Mouse (Mus musculus) thymus, adult 2 months (tissue): ENCODE data around the gene Gls. TPM values are rescaled to one million over a fixed set of nuclear protein-coding genes. Genes with fewer than 3 reads are reported as not detected.

Experiments used
- DNase-seq: peaks from one replicate; pipeline ENCODE4 v3.0.0; 2021
- H3K27ac ChIP-seq: fragments of 200-500 bp; 2 replicates; pipeline ENCODE4 v1.5.1; 2012; ENCODE audit warnings: low read length, control low read depth; ENCODE audit not compliant: control insufficient read depth, insufficient read depth
- H3K27me3 ChIP-seq: fragments of 200-500 bp; 2 replicates; pipeline ENCODE4 v1.6.1; 2012; ENCODE audit warnings: mild to moderate bottlenecking, low read length, moderate library complexity, mixed read lengths; ENCODE audit not compliant: control insufficient read depth, insufficient read depth
- H3K36me3 ChIP-seq: fragments of 200-500 bp; 2 replicates; pipeline ENCODE4 v1.6.1; 2012; ENCODE audit warnings: mild to moderate bottlenecking, low read length, moderate library complexity; ENCODE audit not compliant: control insufficient read depth, insufficient read depth
- H3K4me1 ChIP-seq: fragments of 200-500 bp; replicated peaks from 2 replicates; pipeline ENCODE4 v1.6.1; 2012; ENCODE audit warnings: low read length; ENCODE audit not compliant: control insufficient read depth, insufficient read depth
- H3K4me3 ChIP-seq: fragments of 200-500 bp; 2 replicates; pipeline ENCODE4 v1.5.1; 2012; ENCODE audit warnings: mild to moderate bottlenecking, low read length, control low read depth, moderate library complexity; ENCODE audit not compliant: control insufficient read depth, insufficient read depth
- CTCF ChIP-seq: fragments of 200-500 bp; IDR thresholded peaks from 2 replicates; pipeline ENCODE4 v1.5.1; 2012; ENCODE audit warnings: mild to moderate bottlenecking, control low read depth, low read length, moderate library complexity, borderline replicate concordance; ENCODE audit not compliant: control insufficient read depth, poor library complexity, insufficient read depth; ENCODE audit errors: extremely low read depth
- POLR2A ChIP-seq: fragments of 200-500 bp; IDR thresholded peaks from 2 replicates; pipeline ENCODE4 v1.6.1; 2012; ENCODE audit warnings: mild to moderate bottlenecking, low read length, control low read depth, moderate library complexity; ENCODE audit not compliant: control insufficient read depth, poor library complexity, insufficient read depth; ENCODE audit errors: extremely low read depth
- WGBS: fragments of 180-500 bp; shearing (Covaris S2); methylation state at CpG from one replicate; pipeline ENCODE4 v1.1.7; 2018; 5-methylcytosine and 5-hydroxymethylcytosine counted together
- polyA plus RNA-seq: library from polyadenylated mRNA; depleted of rRNA; stranded (reverse); fragments of >200 nt; gene quantifications from 2 replicates; pipeline ENCODE4 v1.2.3, GENCODE M21; 2012

Gene Gls
- polyA plus RNA-seq, 1 experiment = 26.0 TPM

- H3K4me3 ChIP-seq = no peak overlapping the region
- H3K27ac ChIP-seq = no peak overlapping the region
- H3K27me3 ChIP-seq = no peaks in the 10 kb centered on the region
- peaks cover 61% of the 10 kb centered on the region for H3K36me3 ChIP-seq
- no peak for TF ChIP-seq POLR2A
- TF ChIP-seq CTCF = no peak
- H3K4me1 ChIP-seq = peaks cover 22% of the 10 kb centered on the region
- no peak for DNase-seq
- 90% methylated on average over 3 of the region's 3 CpGs for WGBS
Observed at GRCm38 (mm10) chr1:52152936-52153335, 80.1 kb downstream of the Gls start.

- no peak for TF ChIP-seq POLR2A
- TF ChIP-seq CTCF = no peak
- Histone ChIP-seq H3K4me3 (no peak overlapping the region), H3K36me3 (peaks cover 56% of the 10 kb centered on the region), H3K27ac (no peak overlapping the region), H3K4me1 (peaks cover 25% of the 10 kb centered on the region), H3K27me3 (no peaks in the 10 kb centered on the region)
- no peak for DNase-seq
- 92% methylated on average over 13 of the region's 13 CpGs for WGBS
Observed at GRCm38 (mm10) chr1:52152369-52152768, 80.7 kb downstream of the Gls start.

GRCm38 (mm10) chr1:52151166-52151565, 81.9 kb downstream of the Gls start:
- TF ChIP-seq CTCF = no peak
- TF ChIP-seq POLR2A = no peak
- WGBS = 95% methylated on average over 5 of the region's 5 CpGs
- DNase-seq = no peak
- peaks cover 50% of the 10 kb centered on the region for H3K36me3 ChIP-seq
- peaks cover 28% of the 10 kb centered on the region for H3K4me1 ChIP-seq
- H3K4me3 ChIP-seq = no peak overlapping the region
- H3K27ac ChIP-seq = peak overlapping the region; percentile 85
- no peaks in the 10 kb centered on the region for H3K27me3 ChIP-seq

DNA sequence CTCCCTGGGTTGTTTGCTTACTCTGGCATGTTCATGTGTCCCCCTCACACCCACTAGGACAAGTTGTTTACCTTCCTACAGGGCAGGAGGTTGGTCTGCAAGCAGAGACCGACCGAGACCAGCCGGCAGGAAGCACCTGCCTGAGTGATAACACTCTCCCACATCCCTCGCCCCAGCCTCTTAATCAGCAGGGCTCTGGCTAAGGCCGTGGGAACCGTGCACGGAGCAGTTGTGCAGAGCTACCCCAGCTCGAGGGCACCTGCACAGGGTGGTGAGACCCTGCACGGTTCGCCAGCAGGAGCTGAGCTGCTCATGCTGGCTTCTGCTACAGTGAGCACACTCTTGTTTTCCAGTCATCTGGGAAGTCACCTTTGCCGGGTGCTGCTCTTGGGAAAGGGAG, 82.4 kb downstream of the Gls start:
- 2% methylated on average over 11 of the region's 11 CpGs for WGBS
- no peaks in the 10 kb centered on the region for H3K27me3 ChIP-seq
- no peak overlapping the region for H3K4me3 ChIP-seq
- peak overlapping the region; percentile 85 for H3K27ac ChIP-seq
- H3K36me3 ChIP-seq = peaks cover 48% of the 10 kb centered on the region
- H3K4me1 ChIP-seq = peaks cover 28% of the 10 kb centered on the region
- TF ChIP-seq POLR2A = peak; percentile 28; the same call in 1 of the 2 replicates
- TF ChIP-seq CTCF = 0 out of 2 replicates have a peak, but pooled peaks have one; percentile 57
- DNase-seq = peak; percentile 74

DNA sequence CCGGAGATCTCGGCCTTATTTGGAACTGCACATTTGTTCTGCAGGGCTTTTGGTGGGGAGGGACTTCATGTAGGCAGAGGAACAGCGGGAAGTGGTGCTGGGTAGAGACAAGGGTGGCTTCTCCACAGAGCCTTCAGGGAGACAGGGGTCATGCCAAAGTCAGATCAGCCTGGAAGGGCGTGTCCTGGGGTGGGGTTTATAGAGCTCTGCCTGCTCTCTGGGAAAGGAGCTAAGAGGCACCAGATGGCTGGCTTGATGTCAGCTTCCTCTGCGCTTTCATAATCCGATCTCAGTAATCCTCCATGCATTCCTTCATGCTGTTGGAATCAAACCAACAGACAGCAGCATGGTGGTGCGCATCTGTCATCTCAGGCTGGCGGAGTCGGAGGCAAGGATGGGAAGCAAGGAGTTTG, 83.1 kb downstream of the Gls start:
- peak; percentile 65 for DNase-seq
- H3K27ac ChIP-seq = peak overlapping the region; percentile 85
- peaks cover 28% of the 10 kb centered on the region for H3K4me1 ChIP-seq
- H3K36me3 ChIP-seq = peaks cover 49% of the 10 kb centered on the region
- WGBS = 15% methylated on average over 9 of the region's 9 CpGs
- H3K27me3 ChIP-seq = no peaks in the 10 kb centered on the region
- no peak for TF ChIP-seq CTCF
- no peak for TF ChIP-seq POLR2A
- H3K4me3 ChIP-seq = no peak overlapping the region

DNA sequence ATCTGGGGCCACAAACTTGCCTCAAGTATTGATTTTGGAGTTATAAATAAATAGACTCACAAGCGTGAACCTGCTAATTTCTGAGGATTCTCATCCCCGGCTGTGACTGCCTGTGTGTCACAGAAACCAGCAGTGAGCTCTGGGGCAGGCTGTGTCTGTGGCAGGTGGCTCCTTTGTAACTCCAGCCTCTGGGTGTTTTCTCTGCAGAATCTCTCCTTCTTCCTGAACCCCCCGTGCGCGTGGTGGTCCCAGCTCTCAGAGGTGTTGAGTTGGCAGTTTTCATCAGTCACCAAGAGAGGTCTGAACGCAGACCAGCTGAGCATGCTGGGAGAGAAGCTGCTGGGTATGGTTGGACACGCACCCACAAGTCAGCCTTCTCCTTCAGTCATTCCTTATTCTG, 84.3 kb downstream of the Gls start:
- no peaks in the 10 kb centered on the region for H3K27me3 ChIP-seq
- H3K36me3 ChIP-seq = peaks cover 48% of the 10 kb centered on the region
- H3K4me3 ChIP-seq = no peak overlapping the region
- TF ChIP-seq CTCF (no peak), POLR2A (no peak)
- peak; percentile 45 for DNase-seq
- WGBS = 19% methylated on average over 7 of the region's 7 CpGs
- peak overlapping the region; percentile 73 for H3K27ac ChIP-seq
- peaks cover 28% of the 10 kb centered on the region for H3K4me1 ChIP-seq

- Histone ChIP-seq H3K27me3 (no peaks in the 10 kb centered on the region), H3K4me3 (no peak overlapping the region), H3K36me3 (peaks cover 50% of the 10 kb centered on the region), H3K27ac (no peak overlapping the region; the same call in 1 of the 2 replicates), H3K4me1 (peaks cover 28% of the 10 kb centered on the region)
- WGBS = 79% methylated on average over 7 of the region's 7 CpGs
- TF ChIP-seq CTCF (no peak), POLR2A (no peak)
- DNase-seq = no peak
Observed at GRCm38 (mm10) chr1:52148178-52148577, 84.9 kb downstream of the Gls start.
